Mouse (Mus musculus) 416B (cell line): Measurements from ENCODE around the gene Rnf208.
A peak's percentile ranks its signal among the peaks of the same experiment; 100 is the strongest.
"Not testable (repeated sequence)": the region's sequence is repeated elsewhere in the genome, so short reads cannot be mapped to it uniquely, and the experiment has no call there.

Experiments used
- DNase-seq: peaks from one replicate; pipeline ENCODE4 v3.0.0; 2011; ENCODE audit warnings: low read depth

Gene Rnf208

DNA sequence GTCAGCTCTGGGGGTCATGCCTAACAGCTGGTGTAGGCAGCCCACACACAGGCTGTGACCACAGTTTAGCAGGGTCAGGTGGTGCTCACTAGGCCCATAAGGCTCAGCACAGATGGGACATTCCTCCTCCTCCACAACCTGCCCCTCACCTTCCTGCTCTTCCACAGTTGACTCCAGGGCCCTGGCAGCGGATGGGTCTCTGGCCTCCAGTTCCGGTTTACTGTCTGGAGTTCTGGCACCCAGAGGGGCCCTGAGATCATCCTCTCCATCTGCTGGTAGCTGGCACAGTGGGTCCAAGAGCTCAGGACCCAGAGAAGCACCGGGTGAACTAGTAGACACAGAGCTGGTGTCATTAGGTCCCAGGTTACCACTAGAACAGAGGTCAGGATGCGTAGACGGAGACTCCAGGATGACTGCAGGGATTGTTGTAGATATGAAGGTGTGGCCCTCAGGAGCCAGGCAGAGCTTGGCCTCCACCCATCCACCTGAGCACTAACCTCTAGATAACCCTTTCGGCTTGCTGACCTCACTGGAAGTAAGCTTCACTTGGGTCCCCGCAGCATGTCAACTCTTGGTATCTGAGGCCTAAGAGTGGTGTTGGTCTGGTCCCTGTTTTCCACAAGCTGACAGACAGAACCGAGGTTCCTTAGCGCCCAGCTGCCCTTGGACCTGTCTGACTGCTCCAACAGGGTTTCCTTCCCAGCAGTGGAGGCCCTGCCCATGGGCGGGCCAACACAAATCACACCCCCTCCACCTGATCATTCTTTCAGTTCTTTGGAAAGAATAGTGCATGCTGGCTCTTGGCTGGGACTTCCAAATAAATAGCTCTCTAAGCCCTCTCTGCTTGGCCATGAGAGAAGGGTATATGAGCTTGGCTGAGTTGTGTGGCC lies 4.4 kb downstream of the Rnf208 start, which contains the start of gene AL732309.1:
AL732309.1 (minus strand) TSS at position 681 of the 890 bp plus-strand sequence.
- no peak for DNase-seq

DNA sequence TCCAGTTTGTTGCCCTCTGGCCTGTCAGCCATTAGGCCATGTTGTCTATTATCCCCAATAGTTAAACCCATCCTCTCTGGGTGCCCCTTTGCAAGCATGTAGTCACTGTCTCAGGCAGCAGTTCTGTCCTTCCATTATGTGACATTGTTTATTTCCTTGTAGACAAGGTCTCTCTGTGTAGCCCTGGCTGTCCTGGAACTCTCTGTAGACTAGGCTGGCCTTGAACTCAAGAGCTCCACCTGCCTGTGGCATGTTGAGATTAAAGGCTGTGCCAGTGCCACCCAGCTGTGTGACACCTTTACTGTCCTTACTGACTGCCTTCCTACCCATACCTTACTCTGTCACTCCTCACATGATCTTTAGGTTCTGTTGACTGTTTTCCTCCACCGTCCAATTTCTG lies 10.3 kb downstream of the Rnf208 start:
- DNase-seq, result peak; percentile 55

DNA sequence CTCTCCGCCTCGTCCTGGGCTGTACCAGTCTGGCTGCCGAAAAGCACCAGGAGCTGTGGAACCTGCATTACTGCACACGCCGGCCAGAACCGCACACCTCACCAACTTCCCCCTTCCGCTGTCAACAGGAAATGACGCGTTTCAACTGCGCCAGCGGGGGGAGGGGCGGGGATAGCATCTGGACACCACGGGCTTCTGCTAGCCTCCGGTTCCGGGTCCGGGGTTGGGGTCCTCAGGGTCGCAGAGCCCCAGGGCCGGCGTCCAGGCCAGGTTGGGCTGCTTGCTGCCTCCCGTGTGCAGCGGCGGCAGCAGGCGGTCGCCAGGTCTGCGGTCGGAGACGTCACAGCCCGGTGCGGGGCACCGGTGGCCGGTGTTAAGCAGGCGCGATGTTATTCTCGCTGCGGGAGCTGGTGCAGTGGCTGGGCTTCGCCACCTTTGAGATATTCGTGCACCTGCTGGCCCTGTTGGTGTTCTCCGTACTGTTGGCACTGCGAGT lies 13.3 kb downstream of the Rnf208 start, which contains the start of gene Tmem203:
Tmem203 (plus strand) TSS at position 156 of the 496 bp plus-strand sequence.
- peak; percentile 91 for DNase-seq

DNA sequence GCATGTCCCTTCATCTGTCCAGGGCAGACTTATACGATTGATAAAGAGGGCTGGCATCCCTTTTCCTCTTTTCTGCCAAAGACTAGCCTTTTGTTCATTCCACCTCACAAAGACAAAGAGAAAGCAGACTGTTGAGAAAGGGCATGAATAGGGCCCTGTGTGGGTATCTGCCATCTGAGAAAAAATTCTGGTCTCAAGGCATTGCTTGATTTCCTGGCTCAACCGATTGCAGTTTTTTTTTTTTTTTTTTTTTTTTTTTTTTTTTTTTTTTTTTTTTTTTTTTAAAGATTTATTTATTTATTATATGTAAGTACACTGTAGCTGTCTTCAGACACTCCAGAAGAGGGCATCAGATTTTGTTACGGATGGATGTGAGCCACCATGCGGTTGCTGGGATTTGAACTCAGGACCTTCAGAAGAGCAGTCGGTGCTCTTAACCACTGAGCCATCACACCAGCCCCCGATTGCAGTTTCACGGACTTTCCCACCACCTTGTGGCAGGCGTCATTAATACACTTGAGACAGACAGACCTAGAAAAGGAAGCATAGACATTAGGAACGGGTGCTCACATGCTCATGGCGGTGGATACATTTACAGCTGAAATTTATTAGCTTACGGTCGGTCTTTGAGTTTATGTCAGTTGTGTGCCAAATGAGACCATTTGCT lies 14.5 kb downstream of the Rnf208 start:
- DNase-seq, result peak; percentile 89

DNA sequence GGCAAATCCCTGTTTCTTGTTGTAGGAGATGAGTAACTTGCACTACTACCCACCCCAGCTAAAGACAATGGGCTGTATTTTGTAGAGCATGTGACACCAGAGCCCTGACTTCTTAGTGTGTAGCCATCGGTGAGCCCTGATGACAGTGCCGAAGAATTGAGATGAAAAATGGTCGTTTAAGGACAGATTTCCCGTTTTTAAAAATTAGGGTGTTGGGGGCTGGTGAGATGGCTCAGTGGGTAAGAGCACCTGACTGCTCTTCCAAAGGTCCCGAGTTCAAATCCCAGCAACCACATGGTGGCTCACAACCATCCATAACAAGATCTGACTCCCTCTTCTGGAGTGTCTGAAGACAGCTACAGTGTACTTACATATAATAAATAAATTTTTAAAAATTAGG lies 15.2 kb downstream of the Rnf208 start:
- not testable (repeated sequence) for DNase-seq

DNA sequence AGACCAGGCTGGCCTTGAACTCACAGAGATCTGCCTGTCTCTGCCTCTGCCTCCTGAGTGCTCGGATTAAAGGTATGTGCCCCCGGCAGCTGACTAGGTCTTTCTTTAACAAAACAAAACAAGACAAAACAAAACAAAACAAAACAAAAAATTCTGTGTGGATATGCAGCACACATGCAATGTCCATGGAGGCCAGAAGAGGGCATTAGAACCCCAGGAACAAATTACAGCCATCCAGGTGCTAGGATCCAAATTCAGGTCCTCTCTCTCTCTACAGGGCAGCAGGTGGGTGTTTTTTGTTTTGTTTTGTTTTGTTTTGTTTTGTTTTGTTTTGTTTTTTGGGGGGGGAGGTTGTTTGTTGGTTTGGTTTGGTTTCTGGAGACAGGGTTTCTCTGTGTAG lies 16.8 kb downstream of the Rnf208 start:
- peak; percentile 55 for DNase-seq

DNA sequence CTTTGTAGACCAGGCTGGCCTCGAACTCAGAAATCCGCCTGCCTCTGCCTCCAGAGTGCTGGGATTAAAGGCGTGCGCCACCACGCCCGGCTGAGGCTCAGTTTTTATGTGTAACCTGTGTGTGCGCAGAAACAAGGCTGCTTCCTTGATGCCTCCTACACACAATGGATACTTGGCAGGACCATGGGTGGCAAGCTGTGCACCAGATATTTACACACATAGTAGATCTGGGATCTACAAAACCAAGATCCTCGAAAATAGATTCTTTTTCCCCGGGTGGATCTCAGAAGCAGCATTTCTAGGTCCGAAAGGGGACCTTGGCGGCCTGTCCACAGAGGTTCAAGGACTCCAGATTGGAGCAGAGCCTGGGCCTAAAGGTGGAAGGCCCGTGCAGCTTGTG lies 19.8 kb downstream of the Rnf208 start:
- DNase-seq, result no peak

DNA sequence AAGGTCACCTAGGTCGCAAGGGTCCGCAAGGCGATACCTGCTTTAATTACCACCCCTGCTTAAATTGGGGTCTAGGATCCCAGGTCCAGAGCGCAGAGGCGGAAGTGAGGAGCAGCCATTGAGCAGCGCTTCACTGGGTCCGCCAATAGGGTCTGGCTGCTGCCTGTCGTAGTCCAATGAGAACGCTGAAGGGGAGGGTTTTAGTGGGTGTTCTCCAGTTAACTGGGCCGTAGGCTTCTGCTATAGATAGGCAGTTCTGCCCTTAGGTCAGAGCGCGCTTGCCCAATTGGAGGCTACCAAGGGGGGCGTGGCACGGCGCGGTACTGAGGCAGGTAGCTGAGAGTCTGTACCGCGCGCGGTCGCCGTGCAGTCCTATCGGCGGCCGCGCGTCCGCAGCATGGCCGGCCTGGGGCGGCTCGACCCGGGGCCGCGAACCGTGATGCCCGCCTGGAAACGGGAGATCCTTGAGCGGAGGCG lies 20.3 kb downstream of the Rnf208 start, which contains the start of gene Tprn:
Tprn (plus strand) TSS at position 328 of the 477 bp plus-strand sequence.
- DNase-seq, result peak; percentile 99

DNA sequence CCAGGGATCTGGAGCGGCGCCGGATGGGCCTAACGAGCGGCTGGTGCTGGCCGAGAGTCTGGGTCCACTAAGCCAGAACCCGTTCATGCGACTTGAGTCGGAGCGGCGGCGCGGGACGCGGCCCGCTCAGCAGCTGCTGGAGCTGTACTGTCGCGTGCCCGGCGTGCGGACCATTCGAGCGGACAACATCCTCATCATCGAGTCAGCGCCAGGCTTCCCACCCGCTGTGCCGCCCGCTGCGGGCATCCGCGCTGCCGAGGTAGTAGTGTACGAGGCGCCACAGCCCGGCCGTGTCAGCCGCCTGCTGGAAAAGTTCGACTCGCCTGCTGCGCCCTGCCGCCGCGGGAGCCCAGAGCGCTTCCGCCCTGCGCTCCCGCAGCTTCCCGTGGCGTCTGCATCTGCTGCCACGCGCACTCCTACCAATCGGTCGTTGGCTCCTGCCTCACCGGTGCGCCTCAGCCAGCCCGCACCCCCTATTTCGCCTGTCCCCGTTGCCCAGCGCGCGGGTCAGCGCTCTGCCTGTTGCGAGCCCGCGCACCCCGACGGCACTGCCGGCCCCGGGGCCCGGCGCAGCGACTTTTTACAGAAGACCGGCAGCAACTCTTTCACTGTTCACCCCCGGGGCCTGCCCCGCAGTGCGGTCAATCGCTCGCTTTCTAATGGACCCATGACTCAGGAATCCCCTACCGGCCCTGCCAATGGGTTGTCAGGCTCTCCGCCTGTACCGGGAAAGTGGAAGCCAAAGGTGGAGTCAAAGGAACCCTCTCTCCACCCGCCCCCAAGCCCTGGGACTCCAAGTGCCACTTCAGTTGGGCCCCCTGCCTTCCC lies 21.0 kb downstream of the Rnf208 start:
- DNase-seq, result peak; percentile 54

DNA sequence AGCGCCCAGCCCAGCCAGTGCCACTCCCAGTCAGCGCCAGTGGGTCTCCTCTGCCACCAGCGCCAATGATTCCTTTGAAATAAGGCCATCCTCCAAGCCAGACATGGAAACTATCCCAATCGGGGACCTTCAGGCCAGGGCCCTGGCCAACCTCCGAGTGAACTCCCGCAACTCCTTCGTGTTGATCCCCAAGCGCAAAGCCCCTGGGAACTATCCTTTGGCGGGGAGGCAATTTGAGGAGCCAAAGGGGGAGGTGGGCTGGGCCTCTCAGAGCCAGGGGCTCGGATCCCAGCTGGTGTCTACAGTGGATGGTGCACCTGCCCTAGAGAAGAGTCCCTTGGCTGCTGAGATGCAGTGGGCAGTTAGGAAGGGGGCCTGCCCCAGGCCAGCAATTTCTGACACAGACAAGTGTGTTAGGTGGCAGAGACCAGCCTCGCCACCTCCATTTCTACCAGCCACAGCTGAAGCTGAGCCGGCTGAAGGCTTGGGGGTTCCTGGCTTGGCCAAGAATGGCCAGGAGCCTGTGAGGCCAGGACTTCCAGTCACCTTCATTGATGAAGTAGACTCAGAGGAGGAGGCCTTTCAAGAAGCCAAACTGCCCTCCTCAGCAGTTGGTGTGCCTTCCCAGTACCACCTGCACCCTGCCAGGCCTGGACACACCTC lies 21.7 kb downstream of the Rnf208 start:
- DNase-seq, result no peak

DNA sequence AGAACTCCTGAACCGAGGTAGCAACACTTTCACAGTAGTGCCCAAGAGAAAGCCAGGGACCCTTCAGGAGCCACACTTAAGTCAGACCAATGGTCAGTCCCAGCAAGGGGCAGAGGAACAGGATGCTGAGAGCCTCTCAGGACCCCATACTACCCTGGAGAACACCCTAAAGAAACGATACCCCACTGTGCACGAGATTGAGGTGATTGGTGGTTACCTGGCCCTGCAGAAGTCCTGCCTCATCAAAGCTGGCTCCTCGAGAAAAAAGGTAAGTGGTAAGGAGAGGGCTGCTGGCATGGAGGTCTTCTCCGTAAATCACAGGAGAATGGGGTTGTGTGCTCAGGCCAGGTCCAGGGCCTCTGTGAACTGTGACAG lies 22.2 kb downstream of the Rnf208 start:
- no peak for DNase-seq

DNA sequence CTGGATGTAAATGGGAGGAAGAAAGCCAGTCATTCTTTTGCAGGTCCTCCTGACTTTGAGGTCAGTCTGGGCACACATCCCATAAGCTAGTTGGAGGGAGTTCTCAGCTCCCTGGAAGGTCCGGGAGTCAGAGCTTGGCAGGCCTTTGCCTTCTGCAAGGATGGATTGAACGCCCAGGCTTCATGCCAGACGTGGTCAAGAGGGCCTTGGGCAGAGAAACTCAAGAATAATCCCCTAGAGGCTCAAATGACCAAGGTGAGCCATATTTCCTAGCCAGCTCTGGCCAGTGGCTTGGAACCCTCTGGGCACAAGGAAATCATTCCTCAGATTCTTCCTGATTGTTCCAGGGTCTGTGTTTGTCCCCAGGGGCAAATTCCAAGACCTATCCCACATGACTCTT lies 22.8 kb downstream of the Rnf208 start:
- DNase-seq, result no peak

DNA sequence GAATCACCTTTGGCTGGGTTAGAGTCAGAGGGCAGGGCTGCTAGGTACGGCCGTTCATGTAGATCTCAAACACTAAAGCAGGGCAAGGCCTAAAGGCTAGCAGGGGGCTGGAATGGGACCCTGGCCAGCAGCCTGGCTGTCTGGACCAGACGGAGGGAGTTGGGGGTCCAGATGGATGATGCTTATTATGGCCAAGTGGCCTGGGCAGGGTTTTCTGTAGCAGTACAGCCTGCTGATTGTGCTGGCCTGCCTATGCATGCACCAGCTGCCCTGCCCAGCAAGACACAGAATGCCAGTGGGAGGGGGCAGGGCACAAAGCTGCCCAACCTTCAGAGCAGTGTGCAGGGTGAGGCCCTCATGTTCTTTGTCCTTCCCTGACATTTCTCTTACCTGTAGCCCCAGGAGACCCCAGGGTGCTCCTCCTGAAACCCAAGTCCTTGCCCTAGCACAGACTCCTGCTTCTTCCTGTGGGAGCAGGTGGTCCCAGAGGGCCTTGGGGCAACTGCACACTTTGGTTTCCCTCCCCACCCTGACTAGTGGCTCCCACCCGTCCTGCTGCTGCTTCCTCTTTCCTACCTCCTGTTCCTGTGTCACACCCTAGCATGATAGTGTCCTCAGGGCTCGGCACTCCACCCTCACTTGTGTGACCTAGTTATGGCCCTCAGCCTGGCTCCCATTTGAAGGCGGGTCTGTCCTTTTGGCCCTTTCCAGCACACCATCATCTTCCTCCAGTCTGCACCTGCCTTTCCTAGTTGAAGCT lies 24.0 kb downstream of the Rnf208 start:
- DNase-seq, result peak; percentile 71

DNA sequence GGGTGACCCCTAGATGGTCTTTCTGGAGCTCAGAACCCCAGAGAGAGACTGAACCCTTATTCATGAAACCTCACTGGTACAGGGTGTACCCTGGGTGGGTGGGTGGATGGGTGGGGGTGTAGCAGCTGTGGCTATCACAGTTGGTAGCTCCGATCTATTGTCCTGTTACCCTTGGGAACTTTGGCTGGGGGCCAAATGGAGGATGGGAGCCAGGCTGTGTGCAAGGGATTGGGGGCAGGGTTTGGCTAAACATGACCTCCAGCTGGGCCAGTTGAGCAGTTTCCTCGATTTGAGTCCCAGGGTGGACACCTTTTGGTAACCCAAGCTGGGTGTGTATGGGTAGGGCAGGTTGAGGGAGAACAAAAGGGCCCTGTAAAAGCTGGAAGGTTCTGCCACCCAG lies 24.7 kb downstream of the Rnf208 start:
- no peak for DNase-seq

DNA sequence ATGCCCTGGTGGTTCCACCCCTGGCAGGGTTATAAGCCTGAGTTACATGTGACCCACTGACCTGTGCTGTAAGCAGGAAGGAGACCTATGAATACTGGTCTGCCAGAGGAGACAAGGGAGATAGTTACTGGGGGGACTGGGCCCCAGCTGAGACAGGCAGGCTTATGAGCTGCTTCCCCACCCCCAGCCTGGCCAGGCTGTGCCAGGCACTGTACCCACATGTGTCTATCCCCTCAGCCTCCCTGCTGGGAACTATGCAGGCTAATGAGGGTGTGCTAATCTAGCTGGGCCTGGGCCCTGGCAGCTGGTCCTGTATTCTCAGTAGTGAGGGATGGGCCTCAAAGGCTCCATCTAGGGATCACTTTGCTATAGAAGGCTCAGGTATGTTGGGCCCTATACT lies 25.2 kb downstream of the Rnf208 start:
- DNase-seq, result no peak

DNA sequence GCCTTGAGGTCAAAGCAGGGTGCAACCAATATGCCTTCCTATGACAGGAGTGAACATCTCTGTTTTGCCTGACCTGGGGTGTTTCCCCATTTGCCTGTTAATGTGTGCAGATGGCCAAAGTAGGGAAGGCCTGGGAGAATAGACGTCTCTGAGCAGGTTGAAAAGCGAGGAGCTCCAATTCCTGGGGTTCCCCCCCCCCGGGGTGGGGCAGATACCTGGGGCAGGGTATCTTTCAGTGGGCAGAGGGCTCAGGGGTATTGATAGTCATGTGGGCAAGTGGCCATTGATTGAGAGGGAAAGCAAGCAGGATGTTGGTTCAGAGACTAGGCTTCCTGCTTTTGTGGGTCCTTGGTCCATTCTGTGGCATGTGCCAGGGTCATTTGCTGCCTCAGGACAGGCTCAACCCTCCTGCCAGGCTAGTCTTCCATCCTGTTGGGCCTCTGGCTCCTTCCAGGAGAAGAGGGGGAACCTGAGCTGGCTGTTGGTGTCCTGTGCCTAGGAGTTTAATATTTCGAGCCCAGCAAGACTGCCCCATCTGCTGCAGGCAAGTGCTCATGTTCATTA lies 25.8 kb downstream of the Rnf208 start:
- no peak for DNase-seq

DNA sequence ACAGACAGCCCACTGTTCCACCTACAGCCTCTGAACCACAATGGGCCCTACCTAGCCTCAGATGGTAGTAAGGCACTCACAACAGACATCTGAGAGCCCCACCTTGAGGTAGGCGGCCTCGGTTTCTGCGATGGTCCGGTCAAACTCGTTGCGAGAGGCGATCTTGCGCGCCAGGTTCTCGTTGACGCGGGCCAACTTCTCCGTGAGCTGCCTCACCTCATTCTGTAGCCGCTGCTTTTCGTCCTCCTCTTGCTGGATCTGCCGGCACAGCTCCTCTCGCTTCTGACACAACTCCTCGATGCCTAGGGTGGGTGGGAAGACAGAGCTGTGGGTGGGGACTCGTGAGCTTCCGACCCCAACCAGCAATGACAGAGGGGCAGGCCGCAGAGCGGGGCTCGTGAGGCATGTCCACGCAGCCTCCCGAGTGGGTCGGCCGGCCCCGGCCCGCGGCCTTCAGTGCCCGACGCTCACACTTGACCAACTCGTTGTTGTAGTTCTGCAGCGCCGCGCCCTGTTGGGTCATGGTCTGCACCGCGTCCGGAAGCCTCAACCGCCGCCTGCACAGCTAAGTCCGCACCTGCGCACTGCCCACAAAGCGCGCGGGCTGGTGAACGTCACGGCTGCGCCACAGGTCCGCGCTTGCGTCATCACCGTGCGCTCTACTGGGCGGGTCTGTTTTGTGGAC lies 29.9 kb downstream of the Rnf208 start, which contains the start of the genes Ssna1 and Anapc2:
Ssna1 (minus strand) TSS at position 612 of the 685 bp plus-strand sequence.
Anapc2 (plus strand) TSS at position 652 of the 685 bp plus-strand sequence.
- peak; percentile 97 for DNase-seq

DNA sequence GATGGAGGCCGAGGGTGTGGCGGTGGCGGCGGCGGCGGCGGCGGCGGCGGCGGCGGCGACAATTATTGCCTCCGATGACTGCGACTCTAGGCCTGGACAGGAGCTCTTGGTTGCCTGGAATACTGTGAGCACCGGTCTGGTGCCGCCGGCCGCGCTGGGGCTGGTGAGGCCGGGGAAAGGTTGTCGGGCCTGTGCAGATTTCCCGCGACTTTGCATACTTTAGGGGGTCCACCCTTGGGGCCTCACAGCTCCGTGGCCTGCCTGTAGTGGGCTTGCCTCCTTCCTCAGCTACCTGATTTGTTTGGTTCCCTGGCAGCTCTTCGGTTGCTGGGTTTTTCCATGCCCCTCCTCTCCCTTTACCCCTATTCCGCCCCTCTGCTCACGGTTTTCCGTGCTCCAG lies 30.5 kb downstream of the Rnf208 start:
- DNase-seq, result no peak

DNA sequence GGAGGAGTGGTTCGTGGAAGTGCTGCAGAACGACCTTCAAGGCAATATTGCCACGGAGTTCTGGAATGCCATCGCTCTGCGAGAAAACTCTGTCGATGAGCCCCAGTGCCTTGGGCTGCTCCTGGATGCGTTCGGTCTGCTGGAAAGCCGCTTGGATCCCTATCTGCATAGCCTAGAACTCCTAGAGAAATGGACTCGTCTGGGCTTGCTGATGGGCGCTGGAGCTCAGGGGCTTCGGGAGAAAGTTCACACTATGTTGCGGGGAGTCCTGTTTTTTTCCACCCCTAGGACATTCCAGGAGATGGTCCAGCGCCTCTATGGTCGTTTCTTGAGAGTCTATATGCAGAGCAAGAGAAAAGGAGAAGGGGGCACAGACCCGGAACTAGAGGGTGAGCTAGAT lies 31.0 kb downstream of the Rnf208 start:
- no peak for DNase-seq
